Mouse (Mus musculus) brain, embryonic 14.5 days (tissue): ENCODE data around the gene Sh3bp5.

Experiments
- CTCF ChIP-seq: fragments of 200-500 bp; IDR thresholded peaks from 2 replicates; pipeline ENCODE4 v1.5.1; 2012; ENCODE audit warnings: inconsistent platforms, mild to moderate bottlenecking, moderate library complexity, borderline replicate concordance; ENCODE audit not compliant: insufficient read depth, insufficient read length; ENCODE audit errors: extremely low read depth
- POLR2A ChIP-seq: fragments of 200-500 bp; IDR thresholded peaks from 2 replicates; pipeline ENCODE4 v1.6.1; 2012; ENCODE audit warnings: mild to moderate bottlenecking, inconsistent platforms, borderline replicate concordance; ENCODE audit not compliant: poor library complexity, insufficient read depth, insufficient read length, severe bottlenecking; ENCODE audit errors: extremely low read depth

- TF ChIP-seq POLR2A (no peak), CTCF (no peak)
Measured at GRCm38 (mm10) chr14:31421509-31422295, 14.2 kb downstream of the Sh3bp5 start.
